Mouse (Mus musculus) heart, postnatal 0 days (tissue): ENCODE measurements at regions not wholly inside any gene's neighbourhood (a gene's known extent, or its start where the extent isn't known, plus 50 kb on each side); places are given as distances from the start of the nearest gene placed in this dataset.

Source experiments
- ATAC-seq: fragments of 200-750 bp; cut with Nextera tagmentation; 2 replicates; pipeline ENCODE4 v1.8.0; 2017; ENCODE audit warnings: low read depth, moderate number of reproducible peaks, moderate library complexity; ENCODE audit not compliant: insufficient read depth
- DNase-seq: peaks from one replicate; pipeline ENCODE4 v3.0.0-alpha.2; 2016; ENCODE audit warnings: low spot score
- H3K27ac ChIP-seq: fragments of 300-500 bp; sonication (generic); 2 replicates; pipeline ENCODE4 v1.5.1; 2014; ENCODE audit warnings: low read depth, mild to moderate bottlenecking
- H3K27me3 ChIP-seq: fragments of 300-500 bp; sonication (generic); 2 replicates; pipeline ENCODE4 v1.6.1; 2014; ENCODE audit warnings: low read length, mixed read lengths; ENCODE audit not compliant: control insufficient read depth, insufficient read depth
- H3K36me3 ChIP-seq: fragments of 300-500 bp; sonication (generic); replicated peaks from 2 replicates; pipeline ENCODE4 v1.6.1; 2014; ENCODE audit warnings: low read length, mixed read lengths; ENCODE audit not compliant: control insufficient read depth, insufficient read depth
- H3K4me1 ChIP-seq: fragments of 300-500 bp; sonication (generic); 2 replicates; pipeline ENCODE4 v1.6.1; 2014; ENCODE audit warnings: antibody characterized with exemption; ENCODE audit not compliant: control insufficient read depth, insufficient read depth
- H3K4me2 ChIP-seq: fragments of 300-500 bp; sonication (generic); 2 replicates; pipeline ENCODE4 v1.6.1; 2014; ENCODE audit warnings: low read depth, mild to moderate bottlenecking, low read length, moderate library complexity
- H3K4me3 ChIP-seq: fragments of 300-500 bp; sonication (generic); 2 replicates; pipeline ENCODE4 v1.5.1; 2014; ENCODE audit warnings: low read depth, low read length
- H3K9ac ChIP-seq: fragments of 300-500 bp; sonication (generic); replicated peaks from 2 replicates; pipeline ENCODE4 v1.6.1; 2014; ENCODE audit warnings: low read depth, low read length, mixed read lengths
- H3K9me3 ChIP-seq: fragments of 300-500 bp; sonication (generic); replicated peaks from 2 replicates; pipeline ENCODE4 v1.6.1; 2016; ENCODE audit warnings: low read length; ENCODE audit not compliant: control insufficient read depth
- CTCF ChIP-seq: IDR thresholded peaks from 2 replicates; pipeline ENCODE4 v1.5.1; 2016; ENCODE audit warnings: antibody characterized with exemption, control low read depth, low read depth
- EP300 ChIP-seq: IDR thresholded peaks from 2 replicates; pipeline ENCODE4 v1.6.1; 2016; ENCODE audit warnings: antibody characterized with exemption, low read depth
- WGBS: fragments of 180-500 bp; shearing (Covaris S2); extraction: QIAGEN DNeasy Blood & Tissue Kit; methylation state at CpG from one replicate; pipeline ENCODE4 v1.1.7; 2014; 5-methylcytosine and 5-hydroxymethylcytosine counted together

DNA sequence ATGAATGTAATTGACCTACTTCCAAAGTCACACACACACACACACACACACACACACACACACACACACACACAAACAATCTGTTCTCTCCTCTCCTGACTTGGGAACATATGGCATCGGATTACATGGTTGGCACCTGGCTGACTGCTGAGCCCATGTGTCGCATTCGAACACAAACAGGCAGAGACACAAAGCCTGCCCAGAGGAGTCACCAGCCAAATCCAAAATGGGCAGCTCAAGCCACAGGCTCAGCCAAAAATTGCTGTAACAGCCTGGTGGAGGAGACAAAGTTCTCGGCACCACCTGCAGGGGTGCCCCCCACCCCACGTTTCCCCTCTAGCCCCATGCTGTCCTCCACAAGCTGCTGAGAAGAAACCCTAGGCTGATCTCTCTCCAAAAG lies 379.7 kb upstream of the Clint1 start:
- 63% methylated on average over 5 of the region's 5 CpGs for WGBS
- no peaks in the 10 kb centered on the region for H3K36me3 ChIP-seq
- no peak overlapping the region for H3K27ac ChIP-seq
- no peak overlapping the region for H3K4me3 ChIP-seq
- H3K4me2 ChIP-seq = no peak overlapping the region
- H3K4me1 ChIP-seq = no peaks in the 10 kb centered on the region
- TF ChIP-seq CTCF (no peak), EP300 (no peak)
- ATAC-seq (no peak), DNase-seq (no peak)
- H3K9ac ChIP-seq = no peak overlapping the region
- H3K9me3 ChIP-seq = no peaks in the 10 kb centered on the region
- no peaks in the 10 kb centered on the region for H3K27me3 ChIP-seq

DNA sequence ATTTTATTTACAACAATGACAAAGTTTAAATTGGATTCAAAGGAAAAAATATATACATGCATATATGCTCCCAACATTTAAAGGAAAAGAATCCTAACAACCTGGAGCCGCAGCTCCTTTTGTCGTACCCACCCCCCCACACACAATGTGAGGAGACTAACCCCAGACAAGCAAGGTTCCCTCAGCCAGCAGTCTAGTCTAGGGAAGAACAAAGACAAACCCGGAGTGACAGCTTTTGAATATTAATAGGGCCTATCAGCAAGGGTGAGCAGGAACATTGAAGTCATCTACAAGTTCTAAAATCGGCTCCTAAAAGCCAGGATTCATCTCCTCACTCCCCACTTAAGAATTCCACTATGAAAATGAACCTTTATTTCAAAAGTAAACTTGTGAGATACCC lies 374.9 kb upstream of the Clint1 start:
- 60% methylated on average over 4 of the region's 4 CpGs for WGBS

DNA sequence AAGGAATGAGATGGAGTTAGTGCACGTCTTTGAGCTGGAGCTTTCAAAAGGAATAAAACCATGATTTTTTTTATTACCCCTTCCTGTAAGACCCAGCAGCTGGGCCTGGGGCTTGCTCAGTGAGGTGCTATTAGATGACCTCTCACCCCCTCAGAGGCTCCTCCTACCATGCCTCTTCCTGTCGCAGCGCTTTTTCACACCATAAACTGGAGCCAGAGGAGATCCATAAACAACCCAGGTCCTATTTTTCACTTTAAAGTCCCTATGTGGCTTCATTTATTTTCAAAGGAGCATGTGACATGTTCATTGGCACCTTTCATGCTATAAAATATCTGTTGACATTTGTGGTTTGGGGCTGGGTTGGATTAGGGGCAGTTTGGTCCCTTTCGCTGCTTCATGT lies 365.9 kb upstream of the Clint1 start:
- Histone ChIP-seq H3K36me3 (no peaks in the 10 kb centered on the region), H3K4me3 (no peak overlapping the region), H3K9me3 (no peaks in the 10 kb centered on the region), H3K27ac (no peak overlapping the region), H3K4me2 (no peak overlapping the region), H3K27me3 (no peaks in the 10 kb centered on the region), H3K9ac (no peak overlapping the region), H3K4me1 (no peaks in the 10 kb centered on the region)
- ATAC-seq (no peak), DNase-seq (no peak)
- WGBS = 77% methylated on average over 4 of the region's 4 CpGs
- TF ChIP-seq CTCF (no peak), EP300 (no peak)

More for the DNA sequence above, 374.9 kb upstream of the Clint1 start:
- Histone ChIP-seq H3K27ac (no peak overlapping the region), H3K9ac (no peak overlapping the region), H3K4me1 (no peaks in the 10 kb centered on the region), H3K27me3 (no peaks in the 10 kb centered on the region), H3K4me3 (no peak overlapping the region), H3K4me2 (no peak overlapping the region), H3K9me3 (no peaks in the 10 kb centered on the region), H3K36me3 (no peaks in the 10 kb centered on the region)
- TF ChIP-seq EP300 = no peak
- no peak for ATAC-seq
- no peak for DNase-seq

DNA sequence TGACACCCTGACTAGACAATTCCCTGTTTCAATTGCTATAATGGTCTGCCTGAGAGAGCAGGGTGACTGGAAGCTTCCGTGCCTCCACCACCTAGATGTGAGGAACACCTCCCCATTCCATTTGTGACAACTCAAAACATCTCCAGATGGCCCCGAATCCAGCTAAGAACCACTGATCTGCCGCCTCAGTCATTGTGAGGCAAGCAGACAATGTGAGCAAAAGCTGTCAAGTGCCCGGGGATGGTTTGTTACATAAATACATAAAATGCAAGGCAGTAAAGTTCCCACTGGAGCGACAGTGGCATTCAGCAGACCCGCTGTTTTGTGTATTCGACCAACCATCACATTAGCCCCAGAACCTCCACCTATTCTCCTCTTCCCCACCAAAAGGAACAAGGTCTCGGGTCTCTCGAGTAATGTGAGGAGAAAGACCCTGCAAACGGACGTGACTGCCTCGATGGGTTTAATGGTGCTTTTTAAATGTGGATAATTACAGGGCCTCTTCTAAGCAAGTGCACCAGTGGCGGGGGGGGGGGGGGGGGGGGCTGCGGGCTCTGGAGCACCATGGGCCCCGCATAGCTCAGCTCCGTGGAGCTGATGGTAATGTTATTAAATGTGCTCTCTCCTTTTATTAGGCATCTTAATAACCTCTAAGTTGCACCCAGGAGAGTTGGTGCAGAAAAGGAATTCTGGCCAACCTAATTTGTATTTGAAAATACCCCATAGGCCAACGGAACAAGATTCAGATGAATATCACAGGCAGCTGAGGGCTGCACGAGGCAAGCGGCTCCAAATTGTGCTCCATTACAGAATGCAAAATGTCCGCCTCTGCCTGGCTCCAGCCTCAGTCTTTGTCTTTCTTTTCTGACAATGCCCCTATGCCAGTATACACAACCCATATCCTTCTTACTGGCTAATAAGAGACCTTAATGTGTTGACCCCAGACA lies 360.6 kb upstream of the Clint1 start:
- Histone ChIP-seq H3K9ac (no peak overlapping the region), H3K4me1 (no peaks in the 10 kb centered on the region), H3K9me3 (no peaks in the 10 kb centered on the region), H3K27me3 (no peaks in the 10 kb centered on the region), H3K36me3 (no peaks in the 10 kb centered on the region), H3K4me2 (no peak overlapping the region), H3K4me3 (no peak overlapping the region), H3K27ac (no peak overlapping the region)
- no peak for TF ChIP-seq EP300
- no peak for TF ChIP-seq CTCF
- 77% methylated on average over 20 of the region's 20 CpGs for WGBS
- no peak for DNase-seq
- no peak for ATAC-seq

DNA sequence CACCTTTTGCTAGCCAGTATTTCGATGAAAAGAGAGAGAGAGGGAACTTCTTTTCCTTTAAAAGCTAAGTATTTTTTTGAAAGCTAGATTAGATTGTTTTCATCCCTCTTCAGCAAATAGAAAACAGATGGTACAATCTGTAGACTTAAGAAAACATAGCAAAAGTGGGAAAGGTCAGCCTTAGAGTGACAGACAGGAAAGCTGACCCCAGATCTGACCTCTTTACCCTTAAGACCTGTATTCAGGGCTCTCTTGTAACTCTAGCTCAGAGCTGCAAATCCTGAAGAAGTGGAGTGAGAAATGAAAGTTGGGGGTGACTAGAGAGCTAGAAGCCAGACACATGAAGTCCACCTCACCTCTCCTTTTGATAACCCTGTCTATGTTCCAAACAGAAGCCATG lies 356.6 kb upstream of the Clint1 start:
- DNase-seq (no peak), ATAC-seq (no peak)
- no peak overlapping the region for H3K9ac ChIP-seq
- H3K4me1 ChIP-seq = no peaks in the 10 kb centered on the region
- no peaks in the 10 kb centered on the region for H3K27me3 ChIP-seq
- no peaks in the 10 kb centered on the region for H3K9me3 ChIP-seq
- H3K27ac ChIP-seq = no peak overlapping the region
- TF ChIP-seq CTCF (no peak), EP300 (no peak)
- H3K4me2 ChIP-seq = no peak overlapping the region
- WGBS = 43% methylated on average over 1 of the region's 1 CpGs
- no peaks in the 10 kb centered on the region for H3K36me3 ChIP-seq
- no peak overlapping the region for H3K4me3 ChIP-seq

DNA sequence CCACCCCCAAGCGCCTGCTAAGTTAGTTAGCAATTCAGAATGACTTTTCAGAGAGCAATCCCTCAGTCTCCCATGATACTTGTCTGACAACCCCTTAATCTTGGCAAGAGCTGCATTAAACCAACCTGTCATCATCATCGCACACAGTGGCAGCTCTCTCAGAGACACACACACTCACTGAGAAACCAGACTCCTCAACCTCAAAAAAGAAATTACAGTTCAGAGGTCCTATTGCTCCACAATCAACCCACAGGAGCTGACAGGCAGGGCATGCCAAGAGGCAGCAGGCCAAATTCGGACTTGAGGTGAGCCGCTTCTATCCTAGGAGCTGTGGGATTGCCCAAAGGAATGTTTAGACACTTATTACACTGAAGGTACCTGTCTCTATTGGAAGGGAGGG lies 343.3 kb upstream of the Clint1 start:
- WGBS = 33% methylated on average over 4 of the region's 4 CpGs
- Histone ChIP-seq H3K9ac (no peak overlapping the region), H3K4me3 (no peak overlapping the region), H3K27ac (no peak overlapping the region), H3K4me2 (no peak overlapping the region), H3K36me3 (no peaks in the 10 kb centered on the region), H3K27me3 (no peaks in the 10 kb centered on the region), H3K4me1 (no peaks in the 10 kb centered on the region), H3K9me3 (no peaks in the 10 kb centered on the region)
- DNase-seq (peak; percentile 19), ATAC-seq (no peak)
- TF ChIP-seq EP300 = no peak
- TF ChIP-seq CTCF = no peak
